Mouse (Mus musculus) right cerebral cortex, postnatal 25 days (tissue): Measurements from ENCODE around the gene Rad9a.

Experiments
- DNase-seq: peaks from one replicate; pipeline ENCODE4 v3.0.0; 2022

Rad9a gene

GRCm38 (mm10) chr19:4217855-4218254, 16.4 kb upstream of the Rad9a start:
- DNase-seq: no peak

- DNase-seq: no peak
Measured at GRCm38 (mm10) chr19:4217140-4217539, 15.7 kb upstream of the Rad9a start.

- no peak for DNase-seq
Measured at GRCm38 (mm10) chr19:4216041-4216685, 14.7 kb upstream of the Rad9a start.

GRCm38 (mm10) chr19:4215451-4215840, 14.0 kb upstream of the Rad9a start:
- no peak for DNase-seq

- no peak for DNase-seq
Measured at GRCm38 (mm10) chr19:4214771-4215450, 13.4 kb upstream of the Rad9a start.

- no peak for DNase-seq
Measured at GRCm38 (mm10) chr19:4214071-4214770, 12.8 kb upstream of the Rad9a start, which contains the start of the genes Clcf1 and AC109138.7. Gene Clcf1 (plus strand): TSS chr19:4214238. Gene AC109138.7 (plus strand): TSS chr19:4214357.

GRCm38 (mm10) chr19:4213524-4213974, 12.1 kb upstream of the Rad9a start:
- DNase-seq: no peak

GRCm38 (mm10) chr19:4211891-4212588, 10.6 kb upstream of the Rad9a start:
- no peak for DNase-seq

GRCm38 (mm10) chr19:4208563-4208962, 7.1 kb upstream of the Rad9a start:
- no peak for DNase-seq

GRCm38 (mm10) chr19:4206971-4207370, 5.5 kb upstream of the Rad9a start:
- DNase-seq: no peak

- DNase-seq: no peak
Measured at GRCm38 (mm10) chr19:4204889-4205288, 3.4 kb upstream of the Rad9a start.

- DNase-seq: no peak
Measured at GRCm38 (mm10) chr19:4203604-4204326, 2.3 kb upstream of the Rad9a start.

- DNase-seq: no peak
Measured at GRCm38 (mm10) chr19:4203148-4203547, 1.7 kb upstream of the Rad9a start.

GRCm38 (mm10) chr19:4202149-4202548, 687 bp upstream of the Rad9a start:
- no peak for DNase-seq

- no peak for DNase-seq
Measured at GRCm38 (mm10) chr19:4197180-4197579, 4.3 kb downstream of the Rad9a start.

GRCm38 (mm10) chr19:4196548-4196947, 4.9 kb downstream of the Rad9a start:
- no peak for DNase-seq

- no peak for DNase-seq
Measured at GRCm38 (mm10) chr19:4196048-4196447, 5.4 kb downstream of the Rad9a start.

- DNase-seq: no peak
Measured at GRCm38 (mm10) chr19:4194776-4195650, 6.4 kb downstream of the Rad9a start.

GRCm38 (mm10) chr19:4194021-4194724, 7.3 kb downstream of the Rad9a start:
- DNase-seq: no peak

- DNase-seq: no peak
Measured at GRCm38 (mm10) chr19:4193129-4193528, 8.3 kb downstream of the Rad9a start.
